Mouse (Mus musculus) right cerebral cortex, postnatal 14 days (tissue): ENCODE data around the gene Frem3.

Experiments
- DNase-seq: peaks from one replicate; pipeline ENCODE4 v3.0.0; 2022

Frem3 gene

GRCm38 (mm10) chr8:80610549-80611440 is at the start of gene Frem3:
Gene Frem3, plus strand, starts transcription at chr8:80611080.
- DNase-seq, result no peak

- no peak for DNase-seq
Observed at GRCm38 (mm10) chr8:80564205-80564839, 46.6 kb upstream of the Frem3 start.

GRCm38 (mm10) chr8:80567471-80567870 is 43.4 kb upstream of the Frem3 start:
- DNase-seq, result no peak

- no peak for DNase-seq
Observed at GRCm38 (mm10) chr8:80568243-80568995, 42.5 kb upstream of the Frem3 start.

- DNase-seq, result no peak
Observed at GRCm38 (mm10) chr8:80572417-80573061, 38.3 kb upstream of the Frem3 start.

GRCm38 (mm10) chr8:80577126-80577525 is 33.8 kb upstream of the Frem3 start:
- DNase-seq, result no peak

GRCm38 (mm10) chr8:80579038-80579437 is 31.8 kb upstream of the Frem3 start:
- DNase-seq, result no peak

- no peak for DNase-seq
Observed at GRCm38 (mm10) chr8:80592626-80593025, 18.3 kb upstream of the Frem3 start.

- no peak for DNase-seq
Observed at GRCm38 (mm10) chr8:80600600-80601170, 10.2 kb upstream of the Frem3 start.

- no peak for DNase-seq
Observed at GRCm38 (mm10) chr8:80601886-80602285, 9.0 kb upstream of the Frem3 start.

GRCm38 (mm10) chr8:80607082-80607481 is 3.8 kb upstream of the Frem3 start:
- DNase-seq, result no peak

- peak; percentile 11 for DNase-seq
Observed at GRCm38 (mm10) chr8:80611441-80611751, 516 bp downstream of the Frem3 start.

- DNase-seq, result no peak
Observed at GRCm38 (mm10) chr8:80619787-80620186, 8.9 kb downstream of the Frem3 start.

GRCm38 (mm10) chr8:80647394-80647793 is 36.5 kb downstream of the Frem3 start:
- no peak for DNase-seq

GRCm38 (mm10) chr8:80657639-80658038 is 46.8 kb downstream of the Frem3 start:
- no peak for DNase-seq

- DNase-seq, result no peak
Observed at GRCm38 (mm10) chr8:80661055-80661454, 50.2 kb downstream of the Frem3 start.

- no peak for DNase-seq
Observed at GRCm38 (mm10) chr8:80663476-80663875, 52.6 kb downstream of the Frem3 start.

GRCm38 (mm10) chr8:80669277-80669901 is 58.5 kb downstream of the Frem3 start:
- no peak for DNase-seq

GRCm38 (mm10) chr8:80682594-80682993 is 71.7 kb downstream of the Frem3 start:
- no peak for DNase-seq

- DNase-seq, result no peak
Observed at GRCm38 (mm10) chr8:80683756-80684335, 73.0 kb downstream of the Frem3 start.

- peak; percentile 73 for DNase-seq
Observed at GRCm38 (mm10) chr8:80688141-80688540, 77.3 kb downstream of the Frem3 start.
